Mouse (Mus musculus) heart, embryonic 10.5 days (tissue): Measurements from ENCODE around the gene Kif1bp. TPM values are rescaled to one million over a fixed set of nuclear protein-coding genes. Genes with fewer than 3 reads are reported as not detected.
"Not testable (repeated sequence)": the region's sequence is repeated elsewhere in the genome, so short reads cannot be mapped to it uniquely, and the experiment has no call there.

Experiments used
- DNase-seq: peaks from one replicate; pipeline ENCODE4 v3.0.0-alpha.2; 2017; ENCODE audit warnings: low spot score
- H3K27ac ChIP-seq: fragments of 300-500 bp; sonication (generic); 2 replicates; pipeline ENCODE4 v1.5.1; 2016; ENCODE audit warnings: mild to moderate bottlenecking
- H3K27me3 ChIP-seq: fragments of 300-500 bp; sonication (generic); 2 replicates; pipeline ENCODE4 v1.6.1; 2016; ENCODE audit warnings: mild to moderate bottlenecking; ENCODE audit not compliant: poor library complexity, insufficient read depth, severe bottlenecking
- H3K36me3 ChIP-seq: fragments of 300-500 bp; sonication (generic); 2 replicates; pipeline ENCODE4 v1.6.1; 2016; ENCODE audit warnings: mild to moderate bottlenecking, moderate library complexity
- H3K4me1 ChIP-seq: fragments of 300-500 bp; sonication (generic); 2 replicates; pipeline ENCODE4 v1.6.1; 2016; ENCODE audit warnings: mild to moderate bottlenecking
- H3K4me3 ChIP-seq: fragments of 300-500 bp; sonication (generic); 2 replicates; pipeline ENCODE4 v1.5.1; 2016; ENCODE audit warnings: mild to moderate bottlenecking, moderate library complexity
- H3K9me3 ChIP-seq: fragments of 300-500 bp; sonication (generic); 2 replicates; pipeline ENCODE4 v1.6.1; 2016; ENCODE audit warnings: mild to moderate bottlenecking, moderate library complexity
- WGBS: fragments of 180-500 bp; shearing (Covaris S2); methylation state at CpG from one replicate; pipeline ENCODE4 v1.1.7; 2016; 5-methylcytosine and 5-hydroxymethylcytosine counted together
- polyA plus RNA-seq: library from polyadenylated mRNA; unstranded; fragments of >200 nt; fragmentation: Nextera tagmentation; extraction: Ambion mirVana; gene quantifications from 2 replicates; pipeline ENCODE4 v1.2.1, GENCODE M21; 2016

Kif1bp gene
- polyA plus RNA-seq, 1 experiment from 2014 or later = 33.9 TPM

DNA sequence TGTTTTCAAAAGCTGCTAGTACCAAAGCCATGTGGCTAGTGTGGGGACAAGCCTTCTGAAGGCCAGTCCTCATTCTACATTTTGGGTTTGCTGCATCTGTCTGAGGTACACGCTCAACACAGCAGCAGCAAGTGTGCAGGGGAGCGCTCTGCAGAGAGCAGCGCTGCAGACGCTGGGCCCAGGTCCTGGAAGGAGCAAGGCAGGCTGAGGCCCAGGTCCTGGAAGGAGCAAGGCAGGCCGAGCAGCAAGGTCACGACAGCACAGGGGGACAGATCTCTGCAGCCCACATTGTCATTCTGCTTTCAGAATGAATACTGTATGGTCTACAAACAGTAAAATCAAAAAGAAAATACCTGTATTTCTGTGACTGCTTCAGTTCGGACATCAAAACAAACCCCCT lies 4.4 kb upstream of the Kif1bp start:
- 85% methylated on average over 7 of the region's 7 CpGs for WGBS
- Histone ChIP-seq H3K36me3 (peaks cover 79% of the 10 kb centered on the region), H3K4me1 (peaks cover under 1% of the 10 kb centered on the region), H3K9me3 (no peaks in the 10 kb centered on the region), H3K4me3 (no peak overlapping the region), H3K27me3 (no peaks in the 10 kb centered on the region), H3K27ac (no peak overlapping the region)
- DNase-seq = no peak

DNA sequence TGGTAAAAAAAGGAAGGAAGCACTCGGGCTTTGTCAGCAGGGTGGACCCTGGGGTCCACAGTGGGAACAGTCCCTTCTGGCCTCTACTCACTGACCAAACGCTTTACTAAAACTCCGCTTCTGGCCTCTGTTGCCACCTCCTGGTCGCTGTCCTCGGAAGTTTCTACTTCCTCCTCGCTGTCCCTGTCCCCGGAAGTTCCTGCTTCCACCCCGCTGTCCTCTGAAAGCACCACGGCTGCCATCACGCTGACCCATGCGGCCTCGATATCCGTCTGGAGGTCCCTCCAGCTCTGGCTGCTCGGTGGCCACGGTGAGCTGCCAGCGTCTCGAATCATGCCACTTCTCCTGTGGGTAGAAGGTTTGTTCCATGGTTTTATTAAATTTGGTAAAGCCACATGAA lies 4.0 kb upstream of the Kif1bp start:
- DNase-seq = no peak
- Histone ChIP-seq H3K4me3 (no peak overlapping the region), H3K36me3 (peaks cover 75% of the 10 kb centered on the region), H3K4me1 (peaks cover 5% of the 10 kb centered on the region), H3K27ac (no peak overlapping the region), H3K9me3 (no peaks in the 10 kb centered on the region), H3K27me3 (no peaks in the 10 kb centered on the region)
- WGBS = 88% methylated on average over 17 of the region's 17 CpGs

DNA sequence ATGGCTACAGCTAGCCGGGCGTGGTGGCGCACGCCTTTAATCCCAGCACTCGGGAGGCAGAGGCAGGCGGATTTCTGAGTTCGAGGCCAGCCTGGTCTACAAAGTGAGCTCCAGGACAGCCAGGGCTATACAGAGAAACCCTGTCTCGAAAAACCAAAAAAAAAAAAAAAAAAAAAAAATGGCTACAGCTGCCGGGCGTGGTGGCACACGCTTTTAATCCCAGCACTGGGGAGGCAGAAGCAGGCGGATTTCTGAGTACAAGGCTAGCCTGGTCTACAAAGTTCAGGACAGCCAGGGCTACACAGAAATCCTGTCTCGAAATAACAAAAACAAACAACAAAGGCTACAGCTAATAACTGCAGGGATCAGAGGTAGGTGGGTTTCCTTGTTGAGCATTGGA lies 872 bp upstream of the Kif1bp start:
- DNase-seq, H3K9me3 ChIP-seq, H3K4me3 ChIP-seq, H3K27me3 ChIP-seq, H3K27ac ChIP-seq: not testable (repeated sequence)
- Histone ChIP-seq H3K4me1 (peaks cover 10% of the 10 kb centered on the region), H3K36me3 (peaks cover 57% of the 10 kb centered on the region)
- 88% methylated on average over 12 of the region's 13 CpGs for WGBS

DNA sequence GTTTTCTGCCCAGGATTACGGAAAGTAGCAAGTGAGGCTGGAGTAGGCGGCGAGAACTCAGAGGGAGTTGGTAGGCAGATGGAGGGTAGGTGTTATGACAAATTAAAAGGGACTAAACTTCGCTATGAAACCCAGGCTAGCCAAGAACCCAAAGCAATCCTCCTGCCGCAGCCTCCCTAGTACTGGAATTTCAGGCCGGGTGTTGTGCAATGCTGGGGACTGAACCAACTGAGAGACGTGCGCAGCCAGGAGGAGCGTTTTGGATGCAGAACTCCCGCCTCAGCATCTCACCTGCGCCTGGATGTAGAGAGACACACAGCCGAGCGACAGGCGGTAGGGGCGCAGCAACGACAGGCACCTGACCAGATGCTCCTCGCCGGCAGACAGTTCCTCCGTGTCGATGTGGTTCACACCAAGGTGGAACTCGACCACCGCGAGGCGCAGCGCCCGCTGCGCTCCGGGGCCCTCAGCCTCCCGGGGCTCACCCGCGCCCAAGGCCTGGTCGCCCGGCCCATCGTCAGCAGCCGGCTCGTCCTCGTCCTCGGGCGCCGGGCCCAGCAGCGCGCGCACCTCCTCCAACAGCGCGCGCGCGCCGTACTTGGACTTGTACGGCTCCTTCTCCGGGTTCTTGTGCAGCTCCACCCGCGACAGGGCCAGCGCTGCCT lies 452 bp downstream of the Kif1bp start:
- no peak for DNase-seq
- Histone ChIP-seq H3K4me3 (peak overlapping the region; percentile 89), H3K9me3 (no peaks in the 10 kb centered on the region), H3K27ac (peak overlapping the region; percentile 87), H3K36me3 (peaks cover 56% of the 10 kb centered on the region), H3K4me1 (peaks cover 10% of the 10 kb centered on the region), H3K27me3 (no peaks in the 10 kb centered on the region)
- WGBS = 2% methylated on average over 54 of the region's 54 CpGs

DNA sequence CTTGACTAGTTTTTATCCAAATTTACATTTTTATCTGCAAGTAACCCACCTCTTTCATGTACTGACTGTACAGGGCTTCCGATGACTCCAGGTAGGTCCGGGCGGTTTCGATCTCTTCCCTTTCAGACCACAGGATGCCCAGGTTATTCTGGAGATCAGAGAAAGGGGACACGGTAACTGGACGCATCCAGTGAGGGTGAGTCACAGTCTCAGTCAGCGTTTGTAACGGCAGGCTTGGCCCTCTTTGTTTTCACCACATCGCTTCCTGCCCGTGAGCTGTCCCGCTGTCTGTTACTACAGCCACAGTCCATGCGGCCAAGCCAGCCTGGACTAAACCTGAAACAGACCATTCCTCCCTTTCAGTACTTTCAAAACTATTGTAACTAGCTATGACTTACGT lies 3.3 kb downstream of the Kif1bp start:
- no peak overlapping the region for H3K27ac ChIP-seq
- H3K4me1 ChIP-seq = peaks cover 10% of the 10 kb centered on the region
- no peak for DNase-seq
- no peaks in the 10 kb centered on the region for H3K9me3 ChIP-seq
- 91% methylated on average over 13 of the region's 13 CpGs for WGBS
- H3K27me3 ChIP-seq = no peaks in the 10 kb centered on the region
- peaks cover 49% of the 10 kb centered on the region for H3K36me3 ChIP-seq
- H3K4me3 ChIP-seq = no peak overlapping the region

DNA sequence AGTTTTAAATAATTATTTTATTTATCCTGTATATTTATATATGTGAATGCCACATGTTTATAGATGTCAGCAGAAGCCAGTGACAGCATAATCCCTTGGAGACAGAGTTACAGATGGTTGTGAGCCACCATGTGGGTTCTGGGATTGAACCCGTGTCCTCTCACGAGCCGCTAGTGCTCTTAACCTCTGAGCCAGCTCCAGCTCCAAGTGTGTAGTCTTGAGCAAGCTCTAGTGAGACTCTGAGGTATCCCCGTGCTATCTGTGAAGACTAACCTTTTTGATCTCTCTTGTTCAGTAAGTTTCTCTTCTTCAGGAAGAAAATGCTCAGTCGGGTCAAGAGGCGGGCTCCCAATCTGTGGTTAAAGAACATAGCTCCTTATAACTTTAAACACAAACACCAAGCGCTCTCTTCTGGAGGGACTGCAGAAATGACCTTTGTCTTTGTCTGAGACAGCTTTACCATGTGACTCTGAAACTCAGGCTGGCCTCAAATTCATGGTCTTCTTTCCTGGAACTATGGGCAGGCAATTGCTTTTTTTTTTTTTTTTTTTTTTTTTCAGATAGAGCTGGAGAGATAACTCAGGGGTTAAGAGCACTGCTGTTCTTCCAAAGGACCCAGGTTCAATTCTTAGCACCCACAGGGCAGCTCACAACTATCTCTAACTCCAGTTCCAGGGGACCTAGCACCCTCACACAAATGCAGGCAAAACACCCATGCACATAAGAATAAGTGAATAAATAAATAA lies 8.0 kb downstream of the Kif1bp start:
- Histone ChIP-seq H3K4me1 (no peaks in the 10 kb centered on the region), H3K36me3 (peaks cover 81% of the 10 kb centered on the region), H3K27me3 (no peaks in the 10 kb centered on the region), H3K27ac (no peak overlapping the region), H3K9me3 (no peaks in the 10 kb centered on the region), H3K4me3 (no peak overlapping the region)
- DNase-seq = no peak
- 90% methylated on average over 7 of the region's 7 CpGs for whole genome bisulfite sequencing

DNA sequence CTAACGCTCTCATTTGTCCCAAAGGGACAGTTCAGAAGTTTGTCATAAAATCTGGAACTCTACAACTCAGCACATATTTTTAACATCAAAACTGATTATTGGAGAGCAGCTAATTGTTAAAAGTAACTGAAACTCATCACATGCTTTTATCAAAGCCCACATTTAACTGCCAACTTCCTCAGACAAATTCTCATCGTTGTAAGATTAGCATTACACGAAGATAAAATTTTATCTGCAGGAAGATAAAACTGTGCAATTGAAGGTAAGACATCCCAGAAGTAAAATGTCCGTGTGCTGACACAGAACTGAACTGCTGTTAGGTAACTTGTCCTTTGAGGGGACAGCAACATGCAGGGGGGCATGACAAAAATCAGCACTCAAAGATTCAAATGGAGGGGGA lies 9.4 kb downstream of the Kif1bp start:
- no peak for DNase-seq
- peaks cover 81% of the 10 kb centered on the region for H3K36me3 ChIP-seq
- no peaks in the 10 kb centered on the region for H3K4me1 ChIP-seq
- no peak overlapping the region for H3K4me3 ChIP-seq
- H3K27ac ChIP-seq = no peak overlapping the region
- H3K9me3 ChIP-seq = no peaks in the 10 kb centered on the region
- WGBS = 74% methylated on average over 4 of the region's 4 CpGs
- H3K27me3 ChIP-seq = no peaks in the 10 kb centered on the region

DNA sequence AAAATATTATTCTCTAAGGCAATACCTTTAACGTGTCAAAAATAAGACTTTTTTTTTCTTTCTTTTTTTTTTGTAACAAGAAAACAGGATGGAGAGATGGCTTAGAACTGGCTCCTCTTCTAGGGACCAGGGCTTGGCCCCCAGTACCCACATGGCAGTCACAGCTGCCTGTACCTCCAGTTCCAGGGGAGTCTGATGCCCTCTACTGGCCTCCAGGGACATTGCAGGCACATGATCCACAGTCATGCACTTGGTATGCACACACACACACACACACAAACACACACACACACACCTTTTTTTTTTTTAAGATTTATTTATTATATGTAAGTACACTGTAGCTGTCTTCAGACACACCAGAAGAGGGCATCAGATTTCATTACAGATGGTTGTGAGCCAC lies 20.5 kb downstream of the Kif1bp start:
- H3K9me3 ChIP-seq = no peaks in the 10 kb centered on the region
- no peak overlapping the region for H3K27ac ChIP-seq
- peaks cover 60% of the 10 kb centered on the region for H3K36me3 ChIP-seq
- DNase-seq = no peak
- WGBS = 89% methylated on average over 1 of the region's 1 CpGs
- no peaks in the 10 kb centered on the region for H3K4me1 ChIP-seq
- no peak overlapping the region for H3K4me3 ChIP-seq
- H3K27me3 ChIP-seq = no peaks in the 10 kb centered on the region

DNA sequence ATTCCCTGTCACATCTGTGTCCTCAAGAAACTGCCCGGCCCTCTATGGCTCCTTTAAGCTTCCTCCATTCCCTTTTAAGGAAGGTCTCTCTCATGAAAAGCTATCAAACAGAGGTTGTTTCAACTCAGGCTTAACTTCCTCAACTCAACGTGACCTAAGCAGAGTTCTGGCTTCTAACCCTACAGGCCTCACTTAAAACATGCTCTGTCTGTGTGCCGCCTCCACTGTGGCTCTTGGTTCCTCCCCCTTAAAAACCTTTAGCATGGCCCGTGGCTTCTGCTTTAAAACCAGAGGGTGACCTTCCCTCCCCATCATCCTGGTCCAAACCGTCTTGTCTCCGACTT lies 21.7 kb downstream of the Kif1bp start:
- H3K4me3 ChIP-seq = no peak overlapping the region
- DNase-seq = no peak
- no peak overlapping the region for H3K27ac ChIP-seq
- WGBS = 88% methylated on average over 6 of the region's 6 CpGs
- H3K9me3 ChIP-seq = no peaks in the 10 kb centered on the region
- peaks cover 47% of the 10 kb centered on the region for H3K36me3 ChIP-seq
- no peaks in the 10 kb centered on the region for H3K4me1 ChIP-seq
- H3K27me3 ChIP-seq = no peaks in the 10 kb centered on the region

DNA sequence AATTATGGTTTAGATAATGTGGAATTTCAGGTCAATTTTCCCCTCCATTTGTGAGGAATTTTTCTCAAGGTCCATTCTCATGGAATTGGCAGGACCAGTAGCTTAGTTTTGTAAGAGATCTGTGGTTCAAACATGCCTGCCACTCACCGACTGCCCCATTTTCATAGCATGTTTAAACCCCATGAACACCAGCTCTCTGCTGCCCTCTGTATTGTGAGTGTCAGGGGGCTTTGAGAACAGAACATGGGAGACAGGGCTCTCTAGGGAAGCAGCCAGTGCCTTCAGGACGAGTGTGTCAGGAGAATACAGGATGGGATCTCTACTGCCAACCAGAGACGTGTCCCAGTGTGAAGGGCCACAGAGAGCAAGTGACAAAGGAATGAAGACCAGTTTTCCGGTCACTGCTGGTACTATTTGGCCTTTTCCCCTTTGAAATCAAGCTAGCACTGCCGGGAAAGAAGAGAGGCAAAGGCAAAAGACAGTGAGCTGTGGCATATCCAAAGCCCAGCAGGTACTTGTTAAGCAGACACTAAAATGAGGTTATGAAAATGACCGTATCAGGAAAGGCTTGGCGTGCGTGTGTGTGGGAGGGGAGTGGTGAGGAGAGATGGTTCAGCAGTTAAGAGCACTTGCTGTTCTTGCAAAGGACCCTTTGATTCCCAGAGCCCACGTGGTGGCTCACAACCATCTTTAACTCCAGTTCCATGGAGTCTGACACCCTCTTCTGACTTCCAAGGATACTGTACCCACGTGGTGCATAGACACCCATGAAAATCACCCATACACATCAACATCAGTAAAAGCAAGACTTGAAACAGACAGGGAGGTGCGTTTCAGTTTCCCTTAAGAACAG lies 22.3 kb downstream of the Kif1bp start:
- no peak overlapping the region for H3K27ac ChIP-seq
- H3K4me3 ChIP-seq = no peak overlapping the region
- no peak for DNase-seq
- H3K36me3 ChIP-seq = peaks cover 44% of the 10 kb centered on the region
- 70% methylated on average over 11 of the region's 11 CpGs for WGBS
- no peaks in the 10 kb centered on the region for H3K27me3 ChIP-seq
- no peaks in the 10 kb centered on the region for H3K9me3 ChIP-seq
- H3K4me1 ChIP-seq = no peaks in the 10 kb centered on the region

DNA sequence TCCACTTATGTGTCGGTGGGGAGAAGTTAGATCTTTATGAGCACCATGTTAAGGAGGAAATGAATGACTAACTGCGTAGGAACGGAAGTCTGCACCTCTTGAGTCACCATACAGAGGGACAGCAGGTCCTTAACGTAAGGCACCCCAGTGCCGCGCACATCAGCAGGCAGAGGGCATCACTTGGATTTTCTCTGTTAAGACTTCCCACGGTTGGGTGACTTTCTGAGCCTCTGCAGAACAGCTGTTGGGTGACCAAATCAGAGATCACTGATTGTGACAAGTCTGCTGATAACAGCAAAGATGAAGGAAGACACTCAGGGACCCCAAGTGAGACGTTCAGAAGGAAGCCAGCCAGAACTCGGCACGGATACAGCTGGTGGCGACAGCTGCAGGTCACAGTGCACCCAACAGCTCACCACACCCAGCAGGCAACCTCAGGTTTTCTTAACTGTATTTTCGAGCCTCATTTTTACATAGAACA lies 24.6 kb downstream of the Kif1bp start:
- DNase-seq = no peak
- Histone ChIP-seq H3K27me3 (no peaks in the 10 kb centered on the region), H3K4me3 (no peak overlapping the region), H3K9me3 (no peaks in the 10 kb centered on the region), H3K36me3 (peaks cover 22% of the 10 kb centered on the region), H3K27ac (no peak overlapping the region), H3K4me1 (no peaks in the 10 kb centered on the region)
- 61% methylated on average over 12 of the region's 12 CpGs for WGBS

DNA sequence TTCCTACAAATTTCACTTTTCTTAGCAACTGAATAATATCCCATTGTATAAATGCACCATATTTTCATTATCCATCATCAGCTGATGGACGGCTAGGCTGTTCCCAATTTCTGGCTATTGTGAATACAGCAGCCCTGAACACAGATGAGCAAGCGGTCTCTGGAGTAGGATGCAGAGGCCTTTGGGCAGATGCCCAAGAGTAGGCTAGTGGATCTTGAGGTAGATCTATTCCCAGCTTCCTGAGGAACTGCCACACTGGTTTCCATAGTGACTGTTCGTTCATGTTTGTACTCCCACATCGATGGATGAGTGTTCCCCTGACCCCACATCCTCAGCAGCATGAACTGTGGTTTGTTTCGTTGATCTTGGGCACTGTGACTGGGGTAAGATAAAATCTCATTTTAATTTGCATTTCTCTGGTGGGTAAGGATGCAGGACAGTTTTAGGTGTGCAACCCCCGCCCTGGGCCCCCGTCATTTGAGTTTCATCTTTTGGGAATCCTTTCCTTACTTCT lies 27.4 kb downstream of the Kif1bp start:
- WGBS = 81% methylated on average over 7 of the region's 7 CpGs
- H3K27me3 ChIP-seq = no peaks in the 10 kb centered on the region

More for the DNA sequence above, 27.4 kb downstream of the Kif1bp start:
- Histone ChIP-seq H3K4me1 (no peaks in the 10 kb centered on the region), H3K27ac (no peak overlapping the region), H3K9me3 (no peaks in the 10 kb centered on the region), H3K4me3 (no peak overlapping the region), H3K36me3 (0 out of 2 replicates have a peak, but pooled peaks cover 4% of the 10 kb centered on the region)
- no peak for DNase-seq
